Mouse (Mus musculus) bone marrow, adult 2 months (tissue): Measurements from ENCODE around the gene Klhl2.

Source experiments
- CTCF ChIP-seq: fragments of 200-500 bp; IDR thresholded peaks from 2 replicates; pipeline ENCODE4 v1.5.1; 2011; ENCODE audit warnings: low read length, control low read depth; ENCODE audit not compliant: control insufficient read depth, insufficient read depth
- POLR2A ChIP-seq: fragments of 200-500 bp; IDR thresholded peaks from 2 replicates; pipeline ENCODE4 v1.6.1; 2011; ENCODE audit warnings: low read depth, mild to moderate bottlenecking, control low read depth, low read length, borderline replicate concordance; ENCODE audit not compliant: control insufficient read depth

DNA sequence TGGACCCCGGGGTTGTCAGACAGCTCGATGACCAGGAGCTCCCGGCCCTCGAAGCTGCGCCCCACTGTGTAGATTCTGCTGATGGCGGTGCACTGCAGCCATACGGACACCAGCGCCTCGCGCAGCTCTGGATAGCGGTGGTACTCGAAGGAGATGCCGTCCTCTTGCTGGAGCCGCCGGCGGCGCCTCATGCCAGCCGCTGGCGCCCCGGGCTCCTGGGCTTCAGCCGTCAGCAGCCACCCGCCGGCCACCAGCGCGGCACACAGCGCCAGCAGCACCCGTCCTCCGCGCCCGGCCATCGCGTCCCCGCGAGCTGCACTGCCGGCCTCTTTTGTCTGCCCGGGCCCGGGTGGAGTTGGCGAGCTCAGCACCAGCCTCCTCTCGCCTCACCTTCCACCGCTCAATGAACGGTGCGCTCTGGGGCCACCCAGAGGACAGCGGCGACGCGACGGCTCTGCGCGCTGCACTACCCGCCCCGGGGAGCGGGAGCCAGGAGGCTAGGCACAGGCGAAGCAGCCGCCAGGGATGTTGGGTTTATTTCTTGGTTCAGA is 157.1 kb downstream of the Klhl2 start, which contains the start of gene Cpe:
- no peak for TF ChIP-seq CTCF
- TF ChIP-seq POLR2A: no peak
